Mouse (Mus musculus) cerebellum, adult 2 months (tissue): ENCODE results near the gene Ginm1. TPM values are rescaled to one million over a fixed set of nuclear protein-coding genes. Genes with fewer than 3 reads are reported as not detected.

ENCODE experiments used
- DNase-seq, 2 experiments: peaks; one replicate each; pipeline ENCODE4 v3.0.0; 2021
- H3K27ac ChIP-seq: fragments of 200-500 bp; 2 replicates; pipeline ENCODE4 v1.5.1; 2012; ENCODE audit warnings: low read length, control low read depth, inconsistent platforms; ENCODE audit not compliant: insufficient read depth
- H3K27me3 ChIP-seq: fragments of 200-500 bp; 2 replicates; pipeline ENCODE4 v1.6.1; 2012; ENCODE audit warnings: inconsistent platforms, mild to moderate bottlenecking, low read length, moderate library complexity; ENCODE audit not compliant: control insufficient read depth, insufficient read depth
- H3K4me1 ChIP-seq: fragments of 200-500 bp; 2 replicates; pipeline ENCODE4 v1.6.1; 2011; ENCODE audit warnings: low read length; ENCODE audit not compliant: control insufficient read depth, insufficient read depth
- H3K4me3 ChIP-seq: fragments of 200-500 bp; replicated peaks from 2 replicates; pipeline ENCODE3; 2011; ENCODE audit warnings: mild to moderate bottlenecking, low read depth, low read length, control low read depth; ENCODE audit not compliant: insufficient read depth
- CTCF ChIP-seq: fragments of 200-500 bp; IDR thresholded peaks from 2 replicates; pipeline ENCODE4 v1.5.1; 2011; ENCODE audit warnings: low read depth, mild to moderate bottlenecking, control low read depth, low read length, moderate library complexity, borderline replicate concordance; ENCODE audit not compliant: insufficient read depth
- POLR2A ChIP-seq: fragments of 200-500 bp; IDR thresholded peaks from 2 replicates; pipeline ENCODE4 v1.6.1; 2011; ENCODE audit warnings: low read length, control low read depth, borderline replicate concordance; ENCODE audit not compliant: insufficient read depth
- WGBS: fragments of 180-500 bp; shearing (Covaris S2); methylation state at CpG from one replicate; pipeline ENCODE4 v1.1.7; 2018; 5-methylcytosine and 5-hydroxymethylcytosine counted together
- polyA plus RNA-seq: library from polyadenylated mRNA; depleted of rRNA; stranded (reverse); fragments of >200 nt; gene quantifications from 2 replicates; pipeline ENCODE4 v1.2.3, GENCODE M21; 2012

The Ginm1 gene
- polyA plus RNA-seq, 1 experiment, result 34.1 TPM

GRCm38 (mm10) chr10:7821981-7822380, 29.4 kb upstream of the Ginm1 start:
- Histone ChIP-seq H3K27me3 (no peaks in the 10 kb centered on the region), H3K4me3 (no peak overlapping the region), H3K27ac (no peak overlapping the region), H3K4me1 (no peaks in the 10 kb centered on the region)
- 93% methylated on average over 12 of the region's 12 CpGs for WGBS
- DNase-seq, result no peak
- TF ChIP-seq CTCF (no peak), POLR2A (no peak)

DNA sequence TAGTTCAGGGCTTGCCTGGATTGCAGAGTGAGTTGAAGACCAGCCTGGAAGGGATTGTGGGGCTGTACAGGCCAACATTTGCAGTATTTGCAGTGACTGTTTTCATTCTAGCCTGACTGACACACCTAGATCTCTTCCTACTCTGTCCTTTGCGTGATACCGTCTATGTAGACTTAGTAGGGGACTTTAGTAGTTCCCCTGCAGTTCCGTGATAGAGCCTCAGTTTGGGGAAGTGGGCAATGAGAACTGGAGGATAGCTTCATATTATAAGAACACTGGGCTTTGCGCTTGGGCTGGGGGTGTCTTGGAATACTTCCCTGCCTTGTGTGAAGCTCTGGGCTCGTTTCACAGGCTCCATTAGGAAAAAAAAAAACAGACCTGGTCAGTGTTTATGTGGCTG, 27.5 kb upstream of the Ginm1 start:
- 91% methylated on average over 5 of the region's 5 CpGs for WGBS
- Histone ChIP-seq H3K4me1 (no peaks in the 10 kb centered on the region), H3K4me3 (no peak overlapping the region), H3K27me3 (no peaks in the 10 kb centered on the region), H3K27ac (no peak overlapping the region)
- TF ChIP-seq CTCF, result no peak
- TF ChIP-seq POLR2A, result no peak
- DNase-seq, result no peak

DNA sequence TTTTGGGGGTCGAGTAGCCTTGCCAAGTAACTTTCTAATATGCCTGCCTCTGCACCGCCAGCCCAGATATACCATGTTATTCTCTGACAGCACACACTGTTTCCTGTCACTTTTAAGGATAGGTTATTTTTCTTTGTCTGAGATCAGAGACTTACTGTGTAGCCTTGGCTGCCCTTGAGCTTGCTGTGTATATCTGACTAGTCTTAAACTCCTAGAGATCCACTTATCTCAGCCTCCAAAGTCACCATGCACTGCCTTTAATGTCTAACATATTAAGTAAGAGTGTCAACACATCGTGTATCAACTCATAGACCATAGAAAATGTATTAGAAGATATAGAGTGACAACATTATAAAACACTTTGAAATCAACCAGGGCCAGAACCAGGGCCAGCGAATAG, 27.0 kb upstream of the Ginm1 start:
- WGBS, result 91% methylated on average over 4 of the region's 4 CpGs
- Histone ChIP-seq H3K4me3 (no peak overlapping the region), H3K27ac (no peak overlapping the region), H3K4me1 (no peaks in the 10 kb centered on the region), H3K27me3 (no peaks in the 10 kb centered on the region)
- no peak for DNase-seq
- TF ChIP-seq POLR2A (no peak), CTCF (no peak)

DNA sequence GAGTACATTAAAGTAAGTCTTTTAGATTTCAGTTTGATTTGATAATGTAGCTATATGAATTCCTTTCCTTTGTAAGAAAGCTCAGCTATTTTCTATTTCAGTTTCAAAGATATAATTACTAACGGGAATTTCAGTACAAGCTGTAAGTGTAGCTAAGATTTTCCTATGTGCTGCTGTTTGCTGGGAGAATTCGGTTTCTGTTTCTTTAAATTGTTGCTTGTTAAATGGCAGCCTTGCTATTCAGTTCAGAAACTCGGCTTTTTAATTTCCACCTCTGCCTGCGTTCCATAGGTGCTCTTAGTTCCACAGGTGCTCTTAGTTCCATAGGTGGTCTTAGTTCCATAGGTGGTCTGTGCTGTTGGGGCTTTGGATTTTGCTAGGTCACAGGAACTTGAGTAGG, 26.5 kb upstream of the Ginm1 start:
- Histone ChIP-seq H3K27ac (no peak overlapping the region), H3K27me3 (no peaks in the 10 kb centered on the region), H3K4me3 (no peak overlapping the region), H3K4me1 (no peaks in the 10 kb centered on the region)
- WGBS, result 96% methylated on average over 4 of the region's 4 CpGs
- no peak for DNase-seq
- no peak for TF ChIP-seq CTCF
- no peak for TF ChIP-seq POLR2A

- no peaks in the 10 kb centered on the region for H3K4me1 ChIP-seq
Measured at GRCm38 (mm10) chr10:7818676-7819075, 26.1 kb upstream of the Ginm1 start.

GRCm38 (mm10) chr10:7816476-7816875, 23.9 kb upstream of the Ginm1 start:
- Histone ChIP-seq H3K27ac (no peak overlapping the region), H3K27me3 (no peaks in the 10 kb centered on the region), H3K4me1 (no peaks in the 10 kb centered on the region), H3K4me3 (no peak overlapping the region)
- 85% methylated on average over 2 of the region's 2 CpGs for WGBS
- no peak for TF ChIP-seq CTCF
- no peak for TF ChIP-seq POLR2A
- no peak for DNase-seq

More at GRCm38 (mm10) chr10:7818676-7819075, 26.1 kb upstream of the Ginm1 start:
- 71% methylated on average over 4 of the region's 4 CpGs for WGBS
- TF ChIP-seq CTCF (no peak), POLR2A (no peak)
- Histone ChIP-seq H3K27me3 (no peaks in the 10 kb centered on the region), H3K27ac (no peak overlapping the region), H3K4me3 (no peak overlapping the region)
- DNase-seq, result no peak

DNA sequence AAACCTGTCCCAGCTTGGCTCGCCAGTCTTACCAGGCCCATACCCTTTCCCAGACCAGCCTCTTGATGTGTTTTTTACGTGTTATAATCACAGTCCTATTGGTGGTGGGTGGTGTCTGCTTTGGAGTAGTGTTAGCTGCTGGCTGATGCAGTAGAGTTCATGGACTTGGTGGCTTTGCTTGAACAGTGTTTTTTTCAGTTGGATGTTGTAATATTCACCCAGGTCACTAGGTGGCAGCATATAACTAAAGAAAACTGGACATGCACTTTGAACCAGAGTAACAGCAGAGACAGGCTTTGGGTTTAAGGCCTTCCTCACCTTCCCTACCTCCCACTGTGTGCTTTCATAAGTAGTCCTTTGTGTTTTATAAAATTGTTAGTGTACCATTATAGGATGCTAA, 17.3 kb upstream of the Ginm1 start:
- no peaks in the 10 kb centered on the region for H3K27me3 ChIP-seq
- H3K4me1 ChIP-seq, result no peaks in the 10 kb centered on the region
- DNase-seq, result peak; percentile 18 to 60
- H3K4me3 ChIP-seq, result no peak overlapping the region
- TF ChIP-seq POLR2A (no peak), CTCF (peak; percentile 59; the same call in 1 of the 2 replicates)
- H3K27ac ChIP-seq, result no peak overlapping the region
- WGBS, result 48% methylated on average over 2 of the region's 2 CpGs

- Histone ChIP-seq H3K4me3 (no peak overlapping the region), H3K27me3 (no peaks in the 10 kb centered on the region), H3K4me1 (no peaks in the 10 kb centered on the region), H3K27ac (no peak overlapping the region)
- WGBS, result 96% methylated on average over 2 of the region's 2 CpGs
- no peak for TF ChIP-seq POLR2A
- TF ChIP-seq CTCF, result no peak
- DNase-seq, result no peak
Measured at GRCm38 (mm10) chr10:7802519-7803140, 10.0 kb upstream of the Ginm1 start.

GRCm38 (mm10) chr10:7801258-7801657, 8.6 kb upstream of the Ginm1 start:
- 89% methylated on average over 3 of the region's 3 CpGs for WGBS
- Histone ChIP-seq H3K4me3 (no peak overlapping the region), H3K27ac (no peak overlapping the region), H3K4me1 (no peaks in the 10 kb centered on the region), H3K27me3 (no peaks in the 10 kb centered on the region)
- DNase-seq, result no peak
- TF ChIP-seq CTCF, result no peak
- no peak for TF ChIP-seq POLR2A
